Mouse (Mus musculus) kidney, adult 2 months (tissue): ENCODE results near the gene Zmym6.

Experiments used
- CTCF ChIP-seq: fragments of 200-500 bp; conservative IDR thresholded peaks from 2 replicates; pipeline ENCODE4 v1.5.1; 2011; ENCODE audit warnings: low read depth, mild to moderate bottlenecking, control low read depth, low read length, moderate library complexity, mixed read lengths; ENCODE audit not compliant: insufficient read depth, insufficient read length
- POLR2A ChIP-seq: fragments of 200-500 bp; IDR thresholded peaks from one replicate; pipeline ENCODE4 v1.6.1; 2011; ENCODE audit warnings: low read depth, low read length, control low read depth

DNA sequence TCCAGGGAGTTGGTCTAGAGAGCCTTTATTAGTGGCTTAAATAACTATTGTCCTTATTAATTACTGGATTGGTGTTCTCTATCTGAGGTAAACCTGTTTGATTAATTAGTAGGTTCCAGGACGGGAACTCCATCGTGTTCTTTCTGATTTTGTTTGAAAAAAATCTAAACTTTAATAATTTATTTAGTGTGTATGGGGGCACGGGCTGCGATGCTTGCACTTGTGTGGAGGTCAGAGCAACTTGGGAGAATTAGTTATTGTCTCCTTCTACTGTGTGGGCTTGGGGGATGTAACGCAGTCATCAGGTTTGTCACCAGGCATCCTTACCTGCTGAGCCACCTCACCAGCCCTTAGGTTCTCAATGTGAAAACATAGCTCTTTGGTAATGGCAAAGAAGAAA lies 89.9 kb downstream of the Zmym6 start:
- TF ChIP-seq POLR2A (no peak), CTCF (no peak)
